Mouse (Mus musculus): ENCODE results near the gene Ddx60. TPM values are rescaled to one million over a fixed set of nuclear protein-coding genes. Genes with fewer than 3 reads are reported as not detected.

Ddx60 gene
- polyA plus RNA-seq, 2 experiments from 2014 or later: 34.4 to 38.8 TPM

DNA sequence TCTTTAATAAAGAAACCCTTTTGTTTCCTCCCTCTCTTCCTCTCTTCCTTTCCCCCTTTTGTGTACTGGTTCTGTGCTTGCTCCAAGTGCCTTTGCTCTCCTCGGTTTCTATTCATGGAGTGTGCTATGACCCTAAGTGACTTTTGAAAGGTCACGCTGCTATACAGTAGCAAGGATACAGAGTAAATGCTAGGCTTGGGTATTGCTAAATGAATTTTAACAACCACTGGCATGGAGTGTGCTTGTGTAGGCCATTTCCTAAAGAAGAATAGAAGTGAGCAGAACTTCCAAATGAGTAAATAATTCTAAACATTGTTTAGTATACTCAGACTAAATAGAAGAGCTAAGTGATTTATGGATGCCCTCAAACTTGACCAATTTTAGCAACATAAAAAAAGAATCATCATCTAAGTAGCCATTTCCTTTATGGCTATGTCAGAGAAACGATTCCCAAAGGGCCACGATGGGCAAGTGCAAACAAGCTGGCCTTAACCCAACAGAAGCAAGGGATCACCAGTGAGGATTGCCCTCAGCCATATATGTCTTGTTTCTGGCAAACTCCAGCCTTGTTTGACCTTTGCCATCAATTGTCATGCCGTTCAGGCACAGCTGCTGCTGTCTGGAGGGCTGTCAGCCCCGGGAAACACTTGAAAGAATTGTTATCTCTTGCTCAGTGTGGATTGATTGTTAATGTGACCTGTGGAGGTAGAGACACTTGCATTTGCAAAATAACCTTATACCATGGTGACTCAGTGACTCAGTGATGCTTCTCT is 58.0 kb downstream of the Ddx60 start:
- ATAC-seq: no peak

DNA sequence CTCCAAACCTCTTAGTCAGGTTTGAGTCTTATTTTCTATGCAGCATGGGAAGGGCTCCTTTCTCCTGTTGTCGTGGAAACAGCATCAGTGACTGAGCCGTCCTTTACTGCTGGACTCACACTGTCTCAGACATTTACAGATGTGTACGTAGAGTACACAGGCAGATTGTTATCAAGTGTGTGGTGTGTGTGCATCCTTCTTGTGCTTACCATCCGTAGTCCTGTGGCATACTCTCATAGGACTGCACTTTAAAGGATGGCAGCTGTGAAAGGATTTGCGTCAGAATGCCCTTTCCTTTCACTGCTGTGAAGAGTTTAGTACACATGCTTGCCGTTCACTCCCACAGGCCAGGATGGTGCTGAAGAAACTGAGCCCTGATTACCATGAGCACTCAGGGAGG is 61.6 kb downstream of the Ddx60 start:
- ATAC-seq: no peak

- ATAC-seq: no peak
Observed at GRCm38 (mm10) chr8:61992796-61993195, 64.9 kb downstream of the Ddx60 start.

GRCm38 (mm10) chr8:61997125-61997524 is 69.2 kb downstream of the Ddx60 start:
- no peak for ATAC-seq

GRCm38 (mm10) chr8:62014166-62014565 is 86.3 kb downstream of the Ddx60 start:
- no peak for ATAC-seq

GRCm38 (mm10) chr8:62014582-62014981 is 86.7 kb downstream of the Ddx60 start:
- ATAC-seq: no peak

DNA sequence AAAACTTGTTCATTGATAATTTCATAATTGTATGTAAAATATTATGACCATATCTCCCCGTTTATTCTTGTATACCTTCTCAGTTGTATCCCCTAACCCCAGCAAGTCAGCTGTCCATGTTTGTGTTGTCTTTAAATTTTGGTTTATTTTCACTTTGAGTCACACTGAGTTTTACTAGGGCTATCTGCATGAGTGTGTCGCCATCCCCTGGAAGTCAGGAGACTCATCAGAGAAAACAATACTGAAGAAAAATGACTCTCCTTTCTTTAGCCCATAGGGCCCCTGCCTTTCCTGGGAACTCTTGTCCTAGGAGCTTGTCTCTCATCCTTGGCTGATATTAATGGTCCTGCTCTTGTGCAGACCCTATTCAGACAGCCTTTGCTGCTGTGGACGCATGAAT is 106.5 kb downstream of the Ddx60 start:
- no peak for ATAC-seq

DNA sequence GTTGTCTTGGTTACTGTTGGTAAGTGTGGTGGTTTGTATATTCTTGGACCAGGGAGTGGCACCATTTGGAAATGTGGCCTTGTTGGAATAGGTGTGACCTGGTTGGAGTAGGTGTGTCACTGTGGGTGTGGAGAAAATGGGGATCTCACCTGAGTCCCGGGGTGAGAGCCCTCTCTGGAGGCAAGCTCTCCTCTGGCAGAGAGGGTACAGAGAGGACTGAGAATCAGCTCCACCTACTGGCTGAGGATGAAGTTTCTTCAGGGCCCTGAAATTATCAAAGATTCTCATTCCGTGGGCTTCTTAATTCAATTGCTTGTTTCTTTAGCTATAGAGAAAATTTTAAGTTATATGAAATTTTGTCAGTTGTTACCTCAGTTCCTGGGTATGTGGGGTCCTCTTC is 118.9 kb downstream of the Ddx60 start:
- no peak for ATAC-seq

- ATAC-seq: no peak
Observed at GRCm38 (mm10) chr8:62060357-62060756, 132.5 kb downstream of the Ddx60 start.

DNA sequence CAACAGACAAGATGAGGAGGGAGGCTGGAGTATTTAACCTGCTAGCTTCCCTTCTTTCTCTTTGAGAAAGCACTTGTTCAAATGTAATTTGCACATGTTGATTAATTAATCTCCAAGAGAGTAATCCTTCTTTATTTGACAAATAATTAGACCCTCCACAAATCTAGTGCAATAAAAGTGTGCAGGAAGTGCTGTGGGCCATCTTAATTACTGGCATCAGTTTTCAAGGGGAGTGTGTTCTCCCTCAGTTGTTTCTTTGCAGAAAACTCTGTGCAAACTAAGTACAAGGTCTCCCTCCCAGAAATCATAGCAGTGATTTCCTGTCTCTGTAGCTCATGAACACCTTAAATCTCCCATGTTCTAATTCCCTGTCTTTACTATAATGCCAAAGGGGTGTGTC is 140.4 kb downstream of the Ddx60 start:
- no peak for ATAC-seq

DNA sequence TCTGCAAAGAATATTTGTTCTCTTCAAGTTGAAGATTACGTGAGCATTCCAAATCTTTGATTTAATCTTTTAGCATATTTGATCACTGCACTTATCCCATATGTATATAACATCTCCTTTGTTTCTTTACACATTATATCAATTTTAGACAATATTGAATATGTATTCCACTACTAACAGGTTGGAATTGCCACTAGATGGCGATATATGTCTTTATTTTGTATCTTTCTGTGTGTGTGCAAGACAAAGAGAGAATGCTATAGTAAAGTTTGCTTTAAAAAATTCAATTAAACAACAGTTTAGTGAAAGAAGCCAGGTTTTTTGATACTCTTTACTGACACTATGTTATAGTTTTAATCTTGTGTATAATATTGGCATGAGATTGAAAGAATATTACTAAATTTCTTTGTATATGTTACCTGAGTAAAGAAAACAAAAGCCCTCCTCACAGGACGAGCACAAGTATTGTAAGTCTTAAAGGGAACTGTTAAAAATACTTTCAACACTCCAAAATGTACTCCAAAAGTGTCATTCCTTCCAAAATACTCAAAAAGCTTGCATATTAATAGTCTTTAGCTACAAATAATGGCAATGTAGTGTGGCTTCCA is 152.4 kb downstream of the Ddx60 start:
- ATAC-seq: no peak

DNA sequence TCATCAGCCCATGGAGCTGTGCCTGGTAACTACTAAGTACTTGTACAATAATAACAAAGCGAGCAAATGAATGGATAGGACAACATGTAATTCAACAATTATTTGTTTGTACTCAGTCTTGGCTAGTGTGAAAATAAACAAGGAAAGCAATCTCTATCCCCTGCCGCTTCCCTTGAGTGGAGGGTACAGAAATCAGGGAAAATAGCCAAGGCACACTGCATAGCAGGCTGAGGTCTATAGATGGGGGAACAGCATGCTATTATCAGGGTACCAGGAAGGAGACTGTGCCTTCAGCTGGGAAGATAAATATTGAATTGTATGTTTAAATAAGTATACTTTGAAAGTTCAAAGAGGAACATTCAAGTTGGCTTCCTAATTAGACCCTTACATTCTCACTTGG is 153.9 kb downstream of the Ddx60 start:
- no peak for ATAC-seq

Other genes with a start within 250 kb of the Ddx60 start
- gene Palld, start 25.4 kb upstream of the Ddx60 start, polyA plus RNA-seq (2017; shearing (Covaris generic)): under 1 TPM; 0.24 to 0.33 TPM
- not detected for gene Anxa10, start 195.1 kb downstream of the Ddx60 start, polyA plus RNA-seq (2017; shearing (Covaris generic))

Data from activated CD4-positive, CD25-positive, alpha-beta regulatory T cell, adult 4 months (primary cell).